Comparison of ENCODE assay signal across 25 mouse cellular contexts in the genomic region with DNA sequence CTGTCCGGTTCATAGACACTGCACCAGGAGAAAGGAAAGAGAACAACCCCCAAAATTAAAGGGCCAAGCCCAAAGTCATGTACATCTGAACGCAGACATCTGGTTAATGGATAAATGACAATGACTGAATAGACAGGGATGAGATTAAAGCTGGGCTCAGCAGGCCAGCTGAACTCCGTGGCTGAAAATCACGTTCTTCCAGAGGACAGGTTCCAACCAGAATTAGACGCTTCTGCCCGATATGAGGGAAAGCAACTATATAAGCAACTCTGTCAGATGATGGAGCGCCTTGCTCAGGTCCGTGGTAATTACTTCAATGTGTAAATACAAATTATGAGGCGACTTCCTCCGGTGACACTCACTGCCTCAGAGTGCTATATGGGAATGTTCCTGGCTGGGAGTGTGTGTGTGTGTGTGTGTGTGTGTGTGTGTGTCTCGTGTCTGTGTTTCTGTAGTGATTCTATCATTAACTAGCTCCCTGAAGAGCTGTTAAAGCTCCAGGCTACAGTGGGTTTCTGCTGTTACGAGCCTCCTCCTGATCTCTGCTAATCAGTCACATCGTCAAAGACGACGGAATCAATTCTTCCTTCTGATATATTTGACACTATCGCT.
A peak's percentile ranks its signal among the peaks of the same experiment; 100 is the strongest.
DNase-seq lines count a peak whose midpoint lies in the region; ATAC-seq and TF ChIP-seq lines count a peak whose summit lies in the region.
"Had no signal": no experiment of that assay in that cellular context is flagged by ENCODE, and none has a peak within 500 bp of the region (broad histone marks: within the 10 kb centered on the region; RNA-seq: fewer than 3 reads in every experiment).

No protein-coding gene starts in this region.

- no peaks in the 10 kb centered on the region for H3K9me3 ChIP-seq in hindbrain, embryonic 12.5 days (replicated peaks)
- H3K9me3 ChIP-seq in hindbrain, embryonic 16.5 days (ENCODE audit: control insufficient read depth, low read length), result no peaks in the 10 kb centered on the region
- H3K9me3 ChIP-seq in hindbrain, embryonic 15.5 days, result no peaks in the 10 kb centered on the region
- no peaks in the 10 kb centered on the region for H3K9me3 ChIP-seq in neural tube, embryonic 12.5 days
- H3K9me3 ChIP-seq in heart, embryonic 10.5 days, result no peaks in the 10 kb centered on the region
- H3K9me3 ChIP-seq: embryonic facial prominence, embryonic 12.5 days; forebrain, embryonic 13.5 days; limb, embryonic 15.5 days; megakaryocyte, embryonic 14.5 days had no signal

- H3K9ac ChIP-seq in hindbrain, embryonic 12.5 days, result no peak overlapping the region
- no peak overlapping the region for H3K9ac ChIP-seq in hindbrain, embryonic 16.5 days (ENCODE audit: low read depth, low read length)
- H3K9ac ChIP-seq in hindbrain, embryonic 15.5 days, result no peak overlapping the region
- H3K9ac ChIP-seq in neural tube, embryonic 12.5 days, result no peak overlapping the region
- H3K9ac ChIP-seq: embryonic facial prominence, embryonic 12.5 days; forebrain, embryonic 13.5 days; limb, embryonic 15.5 days; liver, embryonic 14.5 days; lung, embryonic 14.5 days had no signal

- H3K36me3 ChIP-seq in hindbrain, embryonic 12.5 days, result peaks cover 17% of the 10 kb centered on the region
- peaks cover 5% of the 10 kb centered on the region; the same call in 1 of the 2 replicates for H3K36me3 ChIP-seq in hindbrain, embryonic 16.5 days (ENCODE audit: control insufficient read depth, insufficient read depth, low read length)
- peaks cover 10% of the 10 kb centered on the region for H3K36me3 ChIP-seq in hindbrain, embryonic 15.5 days
- peaks cover 10% of the 10 kb centered on the region for H3K36me3 ChIP-seq in neural tube, embryonic 12.5 days
- H3K36me3 ChIP-seq in heart, embryonic 10.5 days, result peaks cover 9% of the 10 kb centered on the region

- no peak for TF ChIP-seq POLR2A in brain, embryonic 14.5 days (IDR thresholded peaks at IDR 0.05; ENCODE audit: borderline replicate concordance, extremely low read depth, insufficient read depth, insufficient read length, poor library complexity, severe bottlenecking)

- no peaks in the 10 kb centered on the region for H3K27me3 ChIP-seq in hindbrain, embryonic 12.5 days
- no peaks in the 10 kb centered on the region for H3K27me3 ChIP-seq in hindbrain, embryonic 16.5 days (replicated peaks; ENCODE audit: control insufficient read depth, insufficient read depth, low read length)
- no peaks in the 10 kb centered on the region for H3K27me3 ChIP-seq in hindbrain, embryonic 15.5 days
- 0 out of 2 replicates have a peak, but pooled peaks cover 3% of the 10 kb centered on the region for H3K27me3 ChIP-seq in neural tube, embryonic 12.5 days (replicated peaks)
- no peaks in the 10 kb centered on the region for H3K27me3 ChIP-seq in heart, embryonic 10.5 days (ENCODE audit: insufficient read depth, poor library complexity, severe bottlenecking)
- H3K27me3 ChIP-seq: embryonic facial prominence, embryonic 12.5 days; forebrain, embryonic 13.5 days; limb, embryonic 15.5 days had no signal

- 64% methylated on average over 16 of the region's 16 CpGs for WGBS in hindbrain, embryonic 12.5 days
- WGBS in hindbrain, embryonic 16.5 days, result 45% methylated on average over 16 of the region's 16 CpGs
- 43% methylated on average over 16 of the region's 16 CpGs for WGBS in hindbrain, embryonic 15.5 days
- 52% methylated on average over 16 of the region's 16 CpGs for WGBS in neural tube, embryonic 12.5 days
- WGBS in heart, embryonic 10.5 days, result 82% methylated on average over 16 of the region's 16 CpGs

- peak overlapping the region; percentile 52; the same call in 1 of the 2 replicates for H3K27ac ChIP-seq in hindbrain, embryonic 12.5 days
- no peak overlapping the region for H3K27ac ChIP-seq in hindbrain, embryonic 16.5 days (ENCODE audit: low read depth, low read length)
- peak overlapping the region; percentile 12; the same call in 1 of the 2 replicates for H3K27ac ChIP-seq in hindbrain, embryonic 15.5 days (replicated peaks)
- H3K27ac ChIP-seq in neural tube, embryonic 12.5 days, result no peak overlapping the region
- H3K27ac ChIP-seq in heart, embryonic 10.5 days, result no peak overlapping the region
- H3K27ac ChIP-seq: embryonic facial prominence, embryonic 12.5 days; forebrain, embryonic 13.5 days; limb, embryonic 15.5 days; liver, embryonic 14.5 days had no signal

- ATAC-seq in hindbrain, embryonic 12.5 days (ENCODE audit: low FRiP score), result peak; percentile 69
- no peak; the same call in 1 of the 2 replicates for ATAC-seq in hindbrain, embryonic 16.5 days
- ATAC-seq in hindbrain, embryonic 15.5 days (ENCODE audit: low FRiP score, low read depth), result no peak
- ATAC-seq in neural tube, embryonic 12.5 days (ENCODE audit: low FRiP score, low read depth), result peak; percentile 29; the same call in 1 of the 2 replicates
- ATAC-seq: forebrain, embryonic 13.5 days; intestine, postnatal 0 days had no signal

- DNase-seq in brain, embryonic 14.5 days (ENCODE audit: low read depth), result peak; percentile 56
- no peak for DNase-seq in heart, embryonic 10.5 days (ENCODE audit: low spot score)
- DNase-seq in retina, postnatal 1 day, result no peak
- DNase-seq: adrenal gland, postnatal 25 days; cerebellum, adult 2 months; cerebellum, postnatal 25 days; gastrocnemius, postnatal 36 days; kidney, postnatal 4 days; layer of hippocampus, adult 9-11 months; lung, embryonic 14.5 days; lung, postnatal 36 days; right cerebral cortex, postnatal 25 days; spleen, adult 18-20 months; thymus, postnatal 14 days had no signal

- no peak overlapping the region for H3K4me2 ChIP-seq in hindbrain, embryonic 12.5 days (replicated peaks)
- no peak overlapping the region for H3K4me2 ChIP-seq in hindbrain, embryonic 16.5 days (ENCODE audit: low read length)
- no peak overlapping the region for H3K4me2 ChIP-seq in hindbrain, embryonic 15.5 days
- no peak overlapping the region for H3K4me2 ChIP-seq in neural tube, embryonic 12.5 days (replicated peaks)
- H3K4me2 ChIP-seq: embryonic facial prominence, embryonic 12.5 days; forebrain, embryonic 13.5 days; heart, embryonic 11.5 days; limb, embryonic 15.5 days; lung, embryonic 14.5 days had no signal

- peaks cover 35% of the 10 kb centered on the region for H3K4me1 ChIP-seq in hindbrain, embryonic 12.5 days
- no peaks in the 10 kb centered on the region; the same call in 1 of the 2 replicates for H3K4me1 ChIP-seq in hindbrain, embryonic 16.5 days (ENCODE audit: control insufficient read depth, insufficient read depth, low read depth, low read length)
- peaks cover 33% of the 10 kb centered on the region for H3K4me1 ChIP-seq in hindbrain, embryonic 15.5 days (replicated peaks)
- H3K4me1 ChIP-seq in neural tube, embryonic 12.5 days, result peaks cover 21% of the 10 kb centered on the region; the same call in 1 of the 2 replicates
- H3K4me1 ChIP-seq in heart, embryonic 10.5 days, result peaks cover 10% of the 10 kb centered on the region; the same call in 1 of the 2 replicates
- H3K4me1 ChIP-seq: megakaryocyte, embryonic 14.5 days had no signal

- H3K4me3 ChIP-seq in hindbrain, embryonic 12.5 days, result no peak overlapping the region
- H3K4me3 ChIP-seq in hindbrain, embryonic 16.5 days (ENCODE audit: low read length), result no peak overlapping the region
- H3K4me3 ChIP-seq in hindbrain, embryonic 15.5 days, result no peak overlapping the region
- H3K4me3 ChIP-seq in neural tube, embryonic 12.5 days, result no peak overlapping the region
- no peak overlapping the region for H3K4me3 ChIP-seq in heart, embryonic 10.5 days
- H3K4me3 ChIP-seq: embryonic facial prominence, embryonic 12.5 days; forebrain, embryonic 13.5 days; limb, embryonic 15.5 days; megakaryocyte, embryonic 14.5 days had no signal

- TF ChIP-seq CTCF in brain, embryonic 14.5 days (IDR thresholded peaks at IDR 0.05; ENCODE audit: borderline replicate concordance, extremely low read depth, insufficient read depth, insufficient read length), result no peak

Comparison
In these comparisons a context has a peak if more than half of its experiments do, and no peak if none do; other contexts are left out.
1. ATAC-seq: peak in hindbrain, embryonic 12.5 days (single experiment) and neural tube, embryonic 12.5 days (single experiment); none in hindbrain, embryonic 16.5 days (single experiment) and hindbrain, embryonic 15.5 days (single experiment).
2. H3K27ac ChIP-seq: peak in hindbrain, embryonic 12.5 days (single experiment) and hindbrain, embryonic 15.5 days (single experiment); none in hindbrain, embryonic 16.5 days (single experiment), neural tube, embryonic 12.5 days (single experiment) and heart, embryonic 10.5 days (single experiment).